Mouse (Mus musculus): ENCODE measurements around the gene Nisch. TPM values are rescaled to one million over a fixed set of nuclear protein-coding genes. Genes with fewer than 3 reads are reported as not detected.

The Nisch gene
- 296 and 339 TPM in 2 replicates for polyA plus RNA-seq (2014; fragmentation: Nextera tagmentation; extraction: Ambion mirVana)

DNA sequence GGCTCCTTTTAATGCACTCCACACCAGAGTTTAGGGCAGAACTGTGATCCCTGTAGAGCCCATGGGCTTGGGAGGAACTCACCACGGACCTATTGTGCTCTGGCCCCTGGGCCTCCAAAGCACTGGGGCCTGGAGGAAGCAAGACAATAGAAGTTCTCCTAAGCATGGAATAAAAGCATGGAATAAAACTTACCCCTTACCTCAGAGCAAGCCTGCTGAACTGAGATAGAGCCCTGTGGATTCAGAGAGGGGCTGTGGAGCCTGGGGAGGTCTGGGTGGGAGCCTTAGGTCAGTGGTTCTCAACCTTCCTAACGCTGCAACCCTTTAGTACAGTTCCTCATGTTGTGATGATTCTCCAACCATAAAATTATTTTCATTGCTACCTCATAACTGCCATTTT lies at the start of gene Nisch:
Gene Nisch, minus strand, starts transcription at position 101 of the 400 bp plus-strand sequence.
- H3K27ac ChIP-seq (replicated peaks; ENCODE audit: low read depth, low read length): 0 out of 2 replicates have a peak within 1 kb of the TSS, but pooled peaks have one; percentile 21
- WGBS: 69% methylated on average over 2 of the region's 2 CpGs
- 0 out of 2 replicates have a peak within 1 kb of the TSS, but pooled peaks have one; percentile 3 for H3K4me3 ChIP-seq (ENCODE audit: low read depth, low read length)

GRCm38 (mm10) chr14:31260932-31261331 lies 44.2 kb upstream of the Nisch start:
- Histone ChIP-seq H3K9ac (ENCODE audit: low read depth, low read length) (no peak overlapping the region), H3K4me2 (ENCODE audit: low read depth, low read length) (no peak overlapping the region), H3K4me1 (ENCODE audit: control insufficient read depth, insufficient read depth, low read length) (no peaks in the 10 kb centered on the region), H3K36me3 (ENCODE audit: control insufficient read depth, insufficient read depth, low read length) (peaks cover 75% of the 10 kb centered on the region), H3K9me3 (ENCODE audit: control insufficient read depth, low read length) (no peaks in the 10 kb centered on the region), H3K27me3 (replicated peaks; ENCODE audit: control insufficient read depth, insufficient read depth, low read length) (no peaks in the 10 kb centered on the region), H3K4me3 (ENCODE audit: low read depth, low read length) (no peak overlapping the region), H3K27ac (replicated peaks; ENCODE audit: low read depth, low read length) (no peak overlapping the region)
- ATAC-seq (ENCODE audit: low read depth) (no peak), DNase-seq (ENCODE audit: low spot score) (no peak)
- 95% methylated on average over 9 of the region's 9 CpGs for WGBS

More for the DNA sequence above, at the start of gene Nisch:
- Histone ChIP-seq H3K9me3 (ENCODE audit: control insufficient read depth, low read length) (no peaks in the 10 kb centered on the region), H3K4me1 (ENCODE audit: control insufficient read depth, insufficient read depth, low read length) (peaks cover 10% of the 10 kb centered on the region; the same call in 1 of the 2 replicates), H3K27me3 (replicated peaks; ENCODE audit: control insufficient read depth, insufficient read depth, low read length) (no peaks in the 10 kb centered on the region), H3K4me2 (ENCODE audit: low read depth, low read length) (peak within 1 kb of the TSS; percentile 38; the same call in 1 of the 2 replicates), H3K9ac (ENCODE audit: low read depth, low read length) (peak within 1 kb of the TSS; percentile 45), H3K36me3 (ENCODE audit: control insufficient read depth, insufficient read depth, low read length) (no peaks in the 10 kb centered on the region)
- no peak for DNase-seq (ENCODE audit: low spot score)
- no peak for ATAC-seq (ENCODE audit: low read depth)

DNA sequence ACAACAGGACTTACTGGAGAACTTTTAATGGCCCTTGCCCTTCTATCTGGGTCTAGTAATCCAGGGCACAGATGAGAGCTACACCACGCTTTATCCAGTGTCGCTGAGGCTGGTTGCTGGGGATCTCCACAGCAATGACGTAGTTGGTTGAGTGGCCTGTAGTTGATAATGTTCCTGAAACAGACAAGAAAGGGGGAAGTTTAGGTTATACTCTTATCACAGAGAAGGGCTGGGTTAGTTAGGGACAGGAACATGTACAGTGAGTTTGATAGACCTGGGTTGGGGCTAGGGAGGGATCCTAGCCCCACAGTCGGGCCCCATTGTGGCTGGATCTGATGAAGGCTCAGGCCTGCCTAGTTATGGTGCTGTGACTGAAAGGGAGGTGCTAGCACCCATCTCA lies 43.6 kb upstream of the Nisch start:
- ATAC-seq (ENCODE audit: low read depth): no peak
- H3K9me3 ChIP-seq (ENCODE audit: control insufficient read depth, low read length): no peaks in the 10 kb centered on the region
- peaks cover 81% of the 10 kb centered on the region for H3K36me3 ChIP-seq (ENCODE audit: control insufficient read depth, insufficient read depth, low read length)
- no peaks in the 10 kb centered on the region for H3K4me1 ChIP-seq (ENCODE audit: control insufficient read depth, insufficient read depth, low read length)
- 96% methylated on average over 4 of the region's 4 CpGs for WGBS
- H3K4me2 ChIP-seq (ENCODE audit: low read depth, low read length): no peak overlapping the region
- no peaks in the 10 kb centered on the region for H3K27me3 ChIP-seq (replicated peaks; ENCODE audit: control insufficient read depth, insufficient read depth, low read length)
- no peak overlapping the region for H3K27ac ChIP-seq (replicated peaks; ENCODE audit: low read depth, low read length)
- DNase-seq (ENCODE audit: low spot score): no peak
- H3K4me3 ChIP-seq (ENCODE audit: low read depth, low read length): no peak overlapping the region
- no peak overlapping the region for H3K9ac ChIP-seq (ENCODE audit: low read depth, low read length)

GRCm38 (mm10) chr14:31258476-31259050 lies 41.8 kb upstream of the Nisch start:
- no peak overlapping the region for H3K4me3 ChIP-seq (ENCODE audit: low read depth, low read length)
- no peak overlapping the region for H3K4me2 ChIP-seq (ENCODE audit: low read depth, low read length)
- no peak for ATAC-seq (ENCODE audit: low read depth)
- H3K9ac ChIP-seq (ENCODE audit: low read depth, low read length): no peak overlapping the region
- no peak for DNase-seq (ENCODE audit: low spot score)
- H3K27ac ChIP-seq (replicated peaks; ENCODE audit: low read depth, low read length): no peak overlapping the region
- H3K9me3 ChIP-seq (ENCODE audit: control insufficient read depth, low read length): no peaks in the 10 kb centered on the region
- H3K27me3 ChIP-seq (replicated peaks; ENCODE audit: control insufficient read depth, insufficient read depth, low read length): no peaks in the 10 kb centered on the region
- H3K4me1 ChIP-seq (ENCODE audit: control insufficient read depth, insufficient read depth, low read length): no peaks in the 10 kb centered on the region
- peaks cover 99% of the 10 kb centered on the region for H3K36me3 ChIP-seq (ENCODE audit: control insufficient read depth, insufficient read depth, low read length)
- 94% methylated on average over 14 of the region's 14 CpGs for WGBS

GRCm38 (mm10) chr14:31252091-31252490 lies 35.3 kb upstream of the Nisch start:
- Histone ChIP-seq H3K4me2 (ENCODE audit: low read depth, low read length) (peak overlapping the region; percentile 74), H3K9me3 (ENCODE audit: control insufficient read depth, low read length) (no peaks in the 10 kb centered on the region)

DNA sequence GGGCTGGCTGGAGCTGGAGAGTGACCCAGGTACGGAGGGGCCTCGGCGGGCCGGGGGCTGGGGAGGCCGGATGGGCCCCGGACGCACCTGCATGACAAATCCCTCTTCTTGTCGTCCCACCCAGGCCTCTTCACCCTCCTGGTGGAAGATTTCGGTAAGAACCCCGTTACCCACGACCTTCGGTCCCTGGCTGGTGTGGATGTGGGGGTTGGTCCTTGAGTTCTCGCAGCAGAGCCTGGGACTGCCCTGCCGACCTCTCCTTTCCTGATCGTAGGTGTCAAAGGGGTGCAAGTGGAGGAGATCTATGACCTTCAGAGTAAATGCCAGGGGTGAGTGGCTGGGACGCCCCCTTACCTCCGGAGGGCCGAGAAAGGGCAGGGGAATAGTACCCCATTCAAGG lies 34.9 kb upstream of the Nisch start:
- Histone ChIP-seq H3K9me3 (ENCODE audit: control insufficient read depth, low read length) (no peaks in the 10 kb centered on the region), H3K4me1 (ENCODE audit: control insufficient read depth, insufficient read depth, low read length) (peaks cover 9% of the 10 kb centered on the region), H3K9ac (ENCODE audit: low read depth, low read length) (peak overlapping the region; percentile 91), H3K4me2 (ENCODE audit: low read depth, low read length) (peak overlapping the region; percentile 74), H3K36me3 (ENCODE audit: control insufficient read depth, insufficient read depth, low read length) (peaks cover 44% of the 10 kb centered on the region), H3K27me3 (replicated peaks; ENCODE audit: control insufficient read depth, insufficient read depth, low read length) (no peaks in the 10 kb centered on the region), H3K27ac (replicated peaks; ENCODE audit: low read depth, low read length) (no peak overlapping the region; the same call in 1 of the 2 replicates), H3K4me3 (ENCODE audit: low read depth, low read length) (peak overlapping the region; percentile 72)
- DNase-seq (ENCODE audit: low spot score) (no peak), ATAC-seq (ENCODE audit: low read depth) (no peak)
- 1% methylated on average over 16 of the region's 18 CpGs for WGBS

More at GRCm38 (mm10) chr14:31252091-31252490, 35.3 kb upstream of the Nisch start:
- H3K4me1 ChIP-seq (ENCODE audit: control insufficient read depth, insufficient read depth, low read length): peaks cover 9% of the 10 kb centered on the region
- DNase-seq (ENCODE audit: low spot score) (no peak), ATAC-seq (ENCODE audit: low read depth) (no peak)
- H3K36me3 ChIP-seq (ENCODE audit: control insufficient read depth, insufficient read depth, low read length): peaks cover 49% of the 10 kb centered on the region
- 93% methylated on average over 5 of the region's 5 CpGs for WGBS
- peak overlapping the region; percentile 72 for H3K4me3 ChIP-seq (ENCODE audit: low read depth, low read length)
- H3K27ac ChIP-seq (replicated peaks; ENCODE audit: low read depth, low read length): no peak overlapping the region; the same call in 1 of the 2 replicates
- H3K27me3 ChIP-seq (replicated peaks; ENCODE audit: control insufficient read depth, insufficient read depth, low read length): no peaks in the 10 kb centered on the region
- H3K9ac ChIP-seq (ENCODE audit: low read depth, low read length): peak overlapping the region; percentile 91

DNA sequence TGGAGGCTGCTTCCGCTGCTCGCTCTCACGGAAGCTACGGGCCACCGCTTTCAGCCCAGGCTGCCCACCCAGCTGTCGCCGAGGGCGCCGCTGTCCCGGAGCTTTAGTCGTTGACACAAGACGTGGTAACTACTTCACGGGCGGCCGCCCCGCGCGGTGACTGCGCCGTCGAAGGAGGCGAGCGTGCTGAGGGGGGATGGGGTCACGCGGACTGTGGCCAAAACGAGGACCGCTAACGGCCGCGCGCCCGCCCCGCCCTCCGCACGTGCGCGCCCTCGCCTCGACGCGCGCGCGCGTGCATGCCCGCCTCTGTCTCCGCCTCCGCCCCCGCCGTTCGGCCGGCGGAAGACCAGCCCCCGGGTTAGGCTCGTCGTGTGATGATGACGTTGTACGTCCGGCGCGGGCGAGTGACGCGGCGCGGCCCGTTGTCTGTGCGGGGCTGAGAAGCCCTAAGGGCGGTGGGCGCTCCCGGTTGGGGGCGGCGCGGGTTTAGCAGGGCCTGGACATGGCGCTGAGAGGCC lies 34.4 kb upstream of the Nisch start, which contains the start of the genes Phf7 and Bap1:
Gene Phf7, minus strand, starts transcription at position 234 of the 521 bp plus-strand sequence.
Gene Bap1, plus strand, starts transcription at position 367 of the 521 bp plus-strand sequence.
- Histone ChIP-seq H3K9ac (ENCODE audit: low read depth, low read length) (peak within 1 kb of the TSS; percentile 91), H3K27ac (replicated peaks; ENCODE audit: low read depth, low read length) (peak within 1 kb of the TSS; percentile 89), H3K27me3 (replicated peaks; ENCODE audit: control insufficient read depth, insufficient read depth, low read length) (no peaks in the 10 kb centered on the region), H3K4me2 (ENCODE audit: low read depth, low read length) (peak within 1 kb of the TSS; percentile 74), H3K9me3 (ENCODE audit: control insufficient read depth, low read length) (no peaks in the 10 kb centered on the region), H3K4me3 (ENCODE audit: low read depth, low read length) (peak within 1 kb of the TSS; percentile 72), H3K36me3 (ENCODE audit: control insufficient read depth, insufficient read depth, low read length) (peaks cover 40% of the 10 kb centered on the region), H3K4me1 (ENCODE audit: control insufficient read depth, insufficient read depth, low read length) (peaks cover 9% of the 10 kb centered on the region)
- DNase-seq (ENCODE audit: low spot score) (peak; percentile 96), ATAC-seq (ENCODE audit: low read depth) (peak; percentile 92)
- 0% methylated on average over 10 of the region's 75 CpGs for WGBS

- H3K4me1 ChIP-seq (ENCODE audit: control insufficient read depth, insufficient read depth, low read length): peaks cover 9% of the 10 kb centered on the region
- H3K4me3 ChIP-seq (ENCODE audit: low read depth, low read length): peak overlapping the region; percentile 72
- peak overlapping the region; percentile 74 for H3K4me2 ChIP-seq (ENCODE audit: low read depth, low read length)
- H3K9ac ChIP-seq (ENCODE audit: low read depth, low read length): peak overlapping the region; percentile 91
- ATAC-seq (ENCODE audit: low read depth) (peak; percentile 92), DNase-seq (ENCODE audit: low spot score) (no peak)
- WGBS: 19% methylated on average over 38 of the region's 38 CpGs
- peaks cover 33% of the 10 kb centered on the region for H3K36me3 ChIP-seq (ENCODE audit: control insufficient read depth, insufficient read depth, low read length)
- peak overlapping the region; percentile 89 for H3K27ac ChIP-seq (replicated peaks; ENCODE audit: low read depth, low read length)
- no peaks in the 10 kb centered on the region for H3K9me3 ChIP-seq (ENCODE audit: control insufficient read depth, low read length)
- no peaks in the 10 kb centered on the region for H3K27me3 ChIP-seq (replicated peaks; ENCODE audit: control insufficient read depth, insufficient read depth, low read length)
Observed at GRCm38 (mm10) chr14:31250222-31251083, 33.7 kb upstream of the Nisch start.

All from embryonic facial prominence, embryonic 14.5 days (tissue).